Mouse (Mus musculus): ENCODE measurements around the gene Il21r.

GRCm38 (mm10) chr7:125562413-125562812 is 40.8 kb upstream of the Il21r start:
- no peak for TF ChIP-seq CTCF (IDR thresholded peaks at IDR 0.05; ENCODE audit: borderline replicate concordance, extremely low read depth, insufficient read depth, insufficient read length)
- no peak for TF ChIP-seq POLR2A (IDR thresholded peaks at IDR 0.05; ENCODE audit: borderline replicate concordance, extremely low read depth, insufficient read depth, insufficient read length, poor library complexity, severe bottlenecking)

Measured in brain, embryonic 14.5 days (tissue).